Mouse (Mus musculus): ENCODE data around the gene Osbpl3.

Gene Osbpl3

DNA sequence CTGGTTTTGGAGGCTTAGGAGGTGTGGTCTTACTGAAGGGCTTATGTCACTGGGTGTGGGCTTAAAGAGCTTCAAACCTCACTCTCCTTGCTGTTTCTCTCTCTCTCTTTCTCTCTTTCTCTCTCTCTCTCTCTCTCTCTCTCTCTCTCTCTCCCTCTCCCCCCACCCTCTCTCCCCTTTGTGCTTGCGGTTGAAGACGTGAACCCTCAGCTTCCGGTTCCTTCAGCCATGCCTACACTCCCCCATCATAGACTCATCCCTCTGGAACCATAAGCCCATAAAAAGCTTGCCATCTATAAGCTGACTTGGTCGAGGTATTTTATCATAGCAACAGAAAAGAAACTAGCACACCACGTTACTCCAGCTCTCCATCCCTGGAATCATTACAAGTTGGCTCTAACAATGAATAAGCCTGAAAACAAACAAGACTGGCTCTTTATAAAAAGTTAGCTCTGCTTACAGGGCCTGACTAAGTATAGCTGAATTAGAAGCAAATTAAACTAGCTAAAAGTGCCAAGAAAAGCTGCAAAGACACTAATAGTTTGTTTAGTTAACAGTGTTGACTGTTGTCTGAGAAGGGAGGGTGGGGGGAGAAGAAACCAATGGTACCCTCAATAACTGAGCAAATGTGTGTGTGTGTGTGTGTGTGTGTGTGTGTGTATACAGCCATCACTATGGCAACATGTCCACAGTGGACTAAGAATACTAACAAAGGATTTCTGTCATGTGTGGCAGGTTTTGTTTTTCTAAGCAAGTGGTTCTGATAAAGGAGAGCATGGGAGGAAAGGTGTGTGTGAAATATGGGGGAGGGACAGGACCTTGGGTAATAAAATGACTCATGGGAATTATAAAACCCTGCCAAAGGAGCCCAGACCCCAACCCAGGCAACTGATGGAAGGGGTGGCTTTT, 83.2 kb downstream of the Osbpl3 start:
- no peak for DNase-seq (ENCODE audit: low read depth, low spot score)

DNA sequence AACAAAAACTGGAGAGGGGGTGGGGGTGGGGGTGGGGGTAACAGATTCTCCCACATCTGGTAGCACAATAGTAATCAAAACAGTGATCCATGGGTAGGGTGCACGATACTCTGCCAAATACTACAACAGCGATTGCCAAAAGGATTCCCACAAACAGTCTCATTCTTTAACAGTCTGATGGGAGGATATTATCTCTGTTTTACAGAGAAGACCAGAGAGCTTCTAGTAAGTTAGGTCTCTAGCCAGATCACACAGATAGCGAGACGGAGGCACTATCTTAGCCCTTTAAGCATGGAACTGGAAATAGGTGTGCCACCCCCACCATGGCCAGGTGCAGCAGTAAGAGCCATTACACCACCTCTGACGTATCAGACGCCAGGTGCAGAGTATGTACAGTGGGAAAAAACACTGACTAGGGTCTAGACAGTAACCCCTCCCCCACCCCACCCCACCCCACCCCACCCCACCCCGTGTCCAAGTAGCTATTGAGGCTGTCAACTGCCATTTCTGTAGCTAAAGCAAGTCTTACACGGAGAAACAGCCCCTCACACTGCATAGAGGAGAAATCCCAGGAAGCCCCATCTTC, 84.4 kb downstream of the Osbpl3 start:
- no peak for DNase-seq (ENCODE audit: low read depth, low spot score)

DNA sequence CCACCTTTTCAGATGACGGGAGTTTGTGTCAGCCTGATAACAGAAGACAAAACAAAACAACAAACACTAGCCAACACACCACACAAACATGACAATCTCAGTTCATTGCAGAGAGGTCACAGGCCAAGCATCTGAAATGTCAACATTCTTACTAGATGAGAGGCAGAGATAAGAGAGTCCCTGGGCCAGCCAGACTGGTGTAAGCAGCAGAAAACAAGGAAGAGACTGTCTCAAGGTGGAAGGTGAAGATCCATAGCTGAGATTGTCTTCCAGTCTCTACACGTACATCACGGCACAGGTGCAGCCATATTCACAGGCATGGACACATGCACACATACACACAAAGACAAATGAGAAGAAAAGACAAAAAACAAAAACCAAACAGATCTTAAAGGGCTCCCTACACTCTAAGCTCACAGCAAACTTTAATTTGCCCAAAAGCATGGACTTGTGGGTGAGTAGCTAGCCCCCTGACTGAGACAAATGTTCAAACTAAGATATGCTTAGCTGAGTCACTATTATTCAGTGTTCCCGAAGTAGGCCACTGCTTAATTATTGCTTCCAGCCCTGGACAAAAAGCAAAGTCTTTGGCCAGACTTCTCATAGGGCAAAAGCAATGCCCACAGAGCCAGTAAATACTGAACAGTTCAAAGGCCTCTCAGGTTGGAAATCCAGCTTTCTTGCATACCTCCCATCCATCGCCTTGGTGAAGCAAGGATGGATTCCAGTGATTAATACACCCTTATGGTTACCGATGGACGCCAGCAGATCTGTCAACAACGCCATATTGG, 87.3 kb downstream of the Osbpl3 start:
- DNase-seq (ENCODE audit: low read depth, low spot score) = no peak

DNA sequence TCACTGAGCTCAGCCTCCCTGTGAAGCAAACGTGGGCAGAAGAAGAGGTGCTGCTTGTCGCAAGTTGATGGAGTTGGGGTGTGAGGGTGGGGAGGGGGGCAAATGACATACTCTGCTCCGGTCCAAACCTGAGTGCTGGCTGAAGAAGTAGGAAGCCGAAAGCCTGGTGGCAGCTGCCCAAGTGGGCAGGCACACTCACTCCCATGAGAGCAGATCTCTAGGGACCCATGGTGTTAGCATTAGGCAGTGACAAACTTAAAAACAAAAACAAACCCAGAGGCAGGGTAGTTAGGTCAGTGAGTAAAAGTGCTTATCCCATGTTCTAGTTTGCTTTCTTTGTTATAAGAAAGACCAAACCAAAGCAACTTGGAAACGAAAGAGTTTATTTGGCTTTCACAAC, 88.2 kb downstream of the Osbpl3 start:
- DNase-seq (ENCODE audit: low read depth, low spot score) = no peak

DNA sequence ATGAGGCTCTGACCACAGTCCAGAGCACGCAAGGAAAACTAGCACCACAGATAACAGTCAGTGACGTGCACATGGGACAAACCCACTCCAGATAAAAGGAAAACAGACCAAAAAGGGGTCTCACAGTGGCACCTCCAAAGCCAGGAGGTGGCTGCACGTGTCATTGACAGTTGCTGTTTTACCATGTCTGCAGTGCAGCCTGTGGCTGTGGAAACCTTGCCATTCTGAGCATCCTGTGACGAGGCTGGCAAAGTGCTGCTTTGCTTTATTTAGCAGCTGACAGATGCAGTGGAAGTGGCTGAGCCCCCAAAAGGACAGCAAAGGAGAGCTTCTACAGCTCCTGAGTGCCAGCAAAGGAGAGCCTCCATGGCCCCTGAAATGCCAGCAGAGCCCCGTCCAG, 89.3 kb downstream of the Osbpl3 start:
- no peak for DNase-seq (ENCODE audit: low read depth, low spot score)

DNA sequence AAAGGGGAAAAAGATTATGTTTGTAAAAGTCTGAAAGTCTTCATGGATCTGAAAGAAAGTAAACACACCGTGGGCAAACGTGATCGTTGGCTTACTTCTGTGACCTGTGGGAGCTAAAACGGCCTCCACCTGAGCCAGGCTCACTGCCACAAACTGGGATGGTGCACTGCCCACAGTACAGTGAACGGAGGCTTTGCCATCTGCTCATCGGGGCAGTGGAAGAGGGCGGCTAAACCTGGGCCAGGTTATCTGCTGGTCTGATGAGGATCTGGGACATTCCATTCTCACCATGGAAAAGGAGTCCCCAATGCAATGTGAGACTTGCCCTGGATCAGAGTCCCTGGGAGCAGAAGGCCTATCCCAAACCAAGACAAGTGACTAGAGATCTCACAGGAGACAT, 89.7 kb downstream of the Osbpl3 start:
- no peak for DNase-seq (ENCODE audit: low read depth, low spot score)

DNA sequence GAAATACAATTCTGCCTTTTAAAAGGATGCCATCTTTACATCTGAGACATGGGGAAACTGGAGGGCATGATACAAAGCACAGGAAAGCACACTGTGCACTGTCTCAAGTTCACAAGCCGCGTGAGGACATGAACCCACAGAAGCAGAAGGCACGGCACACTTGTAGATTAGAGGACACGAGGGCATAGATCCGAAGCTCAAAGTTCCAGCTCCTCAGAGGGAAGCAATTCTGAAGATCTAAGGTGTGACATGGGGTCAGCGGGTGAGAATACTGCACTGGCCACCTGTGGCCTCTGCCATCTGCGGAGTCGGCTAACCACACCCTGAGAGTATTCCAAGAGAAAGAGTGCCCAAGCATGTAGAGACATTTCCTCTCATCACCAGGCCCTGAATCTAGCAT, 91.6 kb downstream of the Osbpl3 start:
- no peak for DNase-seq (ENCODE audit: low read depth, low spot score)

DNA sequence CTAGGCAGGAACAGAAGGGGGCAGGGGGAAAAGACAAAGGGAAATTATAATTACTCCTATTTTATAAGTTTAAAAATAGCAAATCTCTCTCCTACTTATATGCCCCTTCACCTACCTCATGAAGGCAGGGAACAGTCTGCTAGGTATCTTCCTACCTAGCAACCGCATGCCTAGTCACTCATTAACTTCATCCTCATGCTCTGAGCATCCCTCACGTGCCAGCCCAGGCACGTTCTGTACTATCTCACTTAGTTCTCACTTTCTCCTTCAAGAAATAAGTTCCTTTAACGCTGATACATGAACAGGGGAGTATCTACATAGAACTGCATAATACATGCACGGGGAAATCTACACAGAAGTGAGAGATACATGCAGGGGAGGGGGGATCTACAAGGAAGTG, 92.6 kb downstream of the Osbpl3 start:
- no peak for DNase-seq (ENCODE audit: low read depth, low spot score)

DNA sequence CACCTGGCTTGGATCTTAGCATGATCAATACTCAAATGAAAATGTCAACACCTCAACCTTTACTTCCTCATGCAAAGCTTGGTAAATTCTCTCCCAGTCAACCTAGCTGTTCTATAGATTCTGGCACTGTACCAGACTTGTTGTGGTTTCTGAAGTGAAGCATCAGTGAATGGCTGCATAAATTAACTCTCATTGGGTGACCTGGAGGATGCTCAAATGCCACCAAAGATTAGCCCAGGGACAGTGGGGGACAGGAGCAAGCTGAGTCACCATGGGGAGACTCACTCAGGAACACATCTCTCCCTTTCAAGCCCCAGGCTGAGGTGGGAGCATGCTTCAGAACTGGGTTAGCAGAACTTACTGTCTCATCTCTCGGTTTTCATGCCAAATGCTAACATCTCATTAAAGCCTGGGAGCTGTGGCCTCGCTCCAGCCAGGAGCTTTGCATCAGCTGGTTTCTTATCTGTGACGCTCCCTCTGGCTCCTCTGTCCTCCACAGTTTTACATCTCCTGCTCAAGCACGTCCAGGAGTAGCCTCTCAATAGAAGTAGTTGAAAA, 93.2 kb downstream of the Osbpl3 start:
- no peak for DNase-seq (ENCODE audit: low read depth, low spot score)

DNA sequence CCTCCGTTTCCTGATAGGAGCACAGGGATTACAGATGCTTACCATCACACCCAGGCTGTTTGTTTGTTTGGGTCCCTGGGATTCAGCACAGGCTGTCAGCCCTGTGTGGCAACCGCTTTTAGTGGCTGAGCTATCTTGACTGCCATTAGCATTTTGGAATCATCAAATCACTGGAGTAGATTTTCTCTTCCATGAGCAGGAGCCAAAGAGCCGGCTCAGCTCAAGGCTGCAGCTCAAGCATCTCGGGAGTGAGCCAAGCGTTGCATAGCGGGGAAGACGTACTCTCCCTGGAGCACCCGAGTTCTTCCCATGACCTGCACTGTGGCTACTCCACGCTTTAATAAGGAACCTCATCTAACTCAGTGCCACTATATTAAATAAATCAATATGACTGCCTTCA, 93.8 kb downstream of the Osbpl3 start:
- DNase-seq (ENCODE audit: low read depth, low spot score) = no peak

DNA sequence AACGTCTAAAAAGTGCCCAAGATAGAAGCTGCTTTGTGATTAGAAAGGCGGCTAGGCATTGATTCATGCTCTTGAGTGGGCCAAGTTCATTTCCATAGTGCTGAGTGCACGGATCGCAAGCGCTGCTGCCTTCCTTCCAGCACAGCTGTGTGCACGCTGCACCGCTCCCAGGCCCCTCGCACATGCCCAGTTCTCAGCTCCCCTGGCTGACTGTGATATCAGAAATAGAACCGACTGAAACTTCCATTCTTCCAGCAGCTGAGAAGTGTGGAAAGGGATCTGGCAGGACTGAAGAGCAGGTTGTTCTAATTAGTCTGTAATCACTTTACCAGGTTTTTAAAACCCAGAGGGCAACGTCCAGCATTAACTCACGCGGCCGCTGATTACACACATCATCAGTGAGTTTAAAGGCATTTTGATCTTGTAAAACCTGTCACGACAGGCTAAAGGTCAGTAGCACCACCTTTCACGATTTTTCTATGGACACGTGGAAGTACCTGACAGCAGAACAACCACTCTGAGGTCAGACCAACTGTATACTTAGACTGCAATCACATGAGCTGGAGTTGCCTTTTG, 97.8 kb downstream of the Osbpl3 start:
- DNase-seq (ENCODE audit: low read depth, low spot score) = peak; percentile 50

DNA sequence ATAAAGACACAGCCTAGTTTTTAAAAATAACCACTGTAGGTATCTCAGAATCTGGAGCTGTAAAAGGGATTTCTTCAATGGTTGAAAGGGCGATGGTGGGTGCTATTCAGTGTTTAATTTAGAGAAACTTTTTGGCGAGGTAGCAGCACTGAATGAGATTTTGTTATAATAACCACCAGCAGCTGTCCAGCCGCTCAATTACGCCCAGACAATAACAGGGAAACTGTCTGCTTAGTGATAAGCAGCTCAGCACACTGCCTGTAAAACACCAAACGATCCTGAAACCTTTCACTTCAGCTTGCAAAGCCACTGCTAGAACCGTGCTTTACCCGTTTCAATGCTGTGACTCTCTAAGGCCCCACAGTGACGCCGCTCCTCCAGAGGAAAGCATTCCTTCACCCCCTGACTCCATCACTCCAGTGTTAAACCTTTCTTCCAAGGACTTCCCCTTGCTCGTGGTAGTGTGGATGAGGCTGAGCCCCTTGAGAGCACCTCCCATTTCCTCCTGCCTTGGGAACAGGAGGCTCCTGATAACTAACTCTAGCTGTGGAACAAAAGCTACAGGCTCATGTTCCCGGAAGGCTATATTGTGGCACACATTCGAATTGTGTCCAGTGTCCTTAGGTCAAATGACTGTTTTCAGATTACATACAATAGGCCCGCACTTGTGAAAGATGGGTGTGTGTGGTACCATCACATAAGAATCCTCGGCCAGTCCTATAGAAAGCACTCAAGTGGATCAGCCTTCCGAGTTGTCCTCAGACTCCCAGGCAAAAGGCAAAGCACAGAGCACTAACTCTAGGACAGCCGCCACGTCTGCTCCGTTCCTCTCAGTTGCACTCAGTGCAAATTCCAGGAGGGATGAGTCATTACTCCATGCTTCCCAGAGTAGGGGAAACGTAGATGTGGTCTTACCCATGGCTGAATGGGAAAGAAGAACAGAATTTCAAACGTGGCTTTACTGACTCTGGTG, 101.0 kb downstream of the Osbpl3 start:
- DNase-seq (ENCODE audit: low read depth, low spot score) = no peak

DNA sequence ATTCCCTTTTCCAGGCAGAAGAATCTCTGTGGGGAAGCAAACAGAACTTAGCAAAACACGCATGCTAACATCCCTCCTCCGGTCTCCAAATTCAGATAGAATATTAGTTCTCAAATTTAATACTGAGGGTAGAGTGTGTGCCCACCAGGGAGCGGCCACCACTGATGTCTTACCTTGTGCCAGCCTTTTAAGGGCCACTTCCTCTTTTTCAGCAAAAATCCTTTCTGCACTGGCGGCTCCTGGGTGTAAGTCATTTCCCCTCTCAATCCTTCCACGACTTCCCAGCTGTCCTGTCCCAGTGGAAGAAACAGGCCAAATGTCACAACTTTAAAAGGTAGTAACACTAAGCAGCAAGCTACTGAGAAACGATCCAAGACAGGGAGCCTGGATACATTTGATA, 103.2 kb downstream of the Osbpl3 start:
- no peak for DNase-seq (ENCODE audit: low read depth, low spot score)

DNA sequence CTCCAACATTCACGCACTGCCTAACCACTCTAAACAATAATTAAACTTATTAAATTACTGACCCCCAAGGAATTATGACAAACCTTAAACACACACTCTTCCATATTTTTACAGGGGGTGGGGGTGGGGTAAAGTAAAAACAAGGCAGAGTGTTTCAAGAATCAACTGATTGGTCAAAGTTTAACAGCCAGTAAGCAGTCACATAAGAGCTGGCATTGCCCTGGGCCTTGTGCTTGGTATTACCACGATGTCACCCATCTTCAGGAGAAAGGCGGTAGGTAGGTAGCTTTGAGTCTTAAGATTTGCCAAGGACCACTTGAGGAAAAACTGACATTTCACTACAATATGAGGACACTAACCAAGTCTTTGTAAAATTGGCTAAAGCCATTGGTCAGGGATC, 105.1 kb downstream of the Osbpl3 start:
- DNase-seq (ENCODE audit: low read depth, low spot score) = no peak

DNA sequence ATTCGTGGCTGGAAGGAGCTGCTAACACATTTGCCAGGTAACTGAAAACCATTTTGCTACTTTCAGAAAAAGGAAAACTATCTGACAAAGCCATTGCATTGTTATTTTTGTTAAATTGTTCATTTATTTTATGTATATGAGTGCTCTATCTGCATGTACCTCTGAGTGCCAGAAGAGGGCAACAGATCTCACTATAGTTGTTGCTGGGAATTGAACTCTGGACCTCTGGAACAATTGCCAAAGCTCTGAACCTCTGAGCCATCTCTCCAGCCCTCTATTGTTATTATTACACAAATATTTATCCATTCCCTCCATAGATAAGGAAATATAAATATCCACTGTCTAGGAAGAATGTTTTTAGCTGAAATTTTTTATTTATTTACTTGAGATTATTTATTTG, 107.4 kb downstream of the Osbpl3 start:
- DNase-seq (ENCODE audit: low read depth, low spot score) = no peak

DNA sequence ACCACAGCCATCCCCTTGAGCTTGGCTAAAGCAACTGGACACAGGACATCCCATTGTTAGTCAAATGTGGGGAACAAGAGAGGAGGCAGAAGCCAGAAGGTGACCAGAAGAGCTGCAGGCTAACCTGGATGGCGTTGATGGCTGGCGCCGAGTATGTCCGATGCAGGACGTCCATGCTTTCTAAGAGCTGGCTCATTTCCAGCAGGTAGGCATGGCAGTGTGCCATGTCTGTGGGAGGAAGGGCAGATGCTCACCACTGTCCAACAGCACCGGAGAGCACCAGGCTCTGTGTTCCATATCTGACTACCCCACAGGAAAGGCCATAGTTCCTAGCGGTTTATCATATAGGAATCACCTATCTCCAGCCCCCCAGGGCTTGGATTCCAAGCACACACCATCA, 109.8 kb downstream of the Osbpl3 start:
- no peak for DNase-seq (ENCODE audit: low read depth, low spot score)

DNA sequence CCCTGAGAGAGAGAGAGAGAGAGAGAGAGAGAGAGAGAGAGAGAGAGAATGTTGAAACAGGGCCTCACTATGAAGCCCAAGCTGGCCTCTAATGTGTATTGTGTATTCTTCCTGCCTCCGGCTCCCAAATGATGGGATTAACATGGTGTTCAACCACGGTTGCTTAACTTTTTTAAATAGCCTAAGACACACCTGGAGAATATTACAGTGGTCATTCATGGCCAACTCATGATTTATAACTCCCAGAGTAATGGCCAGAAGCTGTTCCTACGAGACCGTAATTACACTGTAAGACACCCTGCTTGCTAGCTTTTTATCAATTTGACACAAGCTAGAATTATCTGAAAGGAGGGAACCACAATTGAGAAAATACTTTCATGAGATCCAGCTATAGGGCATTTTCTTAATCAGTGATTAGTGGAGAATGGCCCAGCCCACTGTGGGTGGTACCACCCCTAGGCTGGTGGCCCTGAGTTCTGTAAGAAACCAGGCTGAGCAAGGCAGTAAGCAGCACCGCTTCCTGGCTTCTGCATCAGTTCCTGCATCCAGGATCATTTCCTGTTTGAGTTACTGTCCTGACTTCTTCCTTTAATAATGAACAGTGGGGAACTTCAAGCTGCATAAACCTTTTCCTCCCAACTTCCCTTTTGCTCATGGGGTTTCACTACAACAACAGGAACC, 115.6 kb downstream of the Osbpl3 start:
- no peak for DNase-seq (ENCODE audit: low read depth, low spot score)

DNA sequence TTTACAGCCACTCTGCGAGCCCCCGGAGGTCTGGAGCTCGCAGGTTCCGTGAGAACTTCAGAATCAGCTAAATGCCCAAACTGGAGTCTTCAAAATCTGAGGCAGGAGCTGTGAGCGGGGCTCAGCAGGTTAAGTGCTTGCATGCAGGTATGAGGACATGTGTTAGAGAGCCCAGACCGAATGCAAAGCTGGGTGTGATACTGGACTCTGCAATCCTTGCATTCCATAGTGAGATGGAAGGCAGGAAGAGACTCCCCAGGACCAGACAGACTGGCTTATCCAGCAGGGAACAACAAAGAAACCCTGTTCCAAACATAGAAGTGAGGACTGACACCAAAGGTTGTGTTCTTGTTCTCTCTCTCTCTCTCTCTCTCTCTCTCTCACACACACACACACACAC, 118.6 kb downstream of the Osbpl3 start:
- no peak for DNase-seq (ENCODE audit: low read depth, low spot score)

DNA sequence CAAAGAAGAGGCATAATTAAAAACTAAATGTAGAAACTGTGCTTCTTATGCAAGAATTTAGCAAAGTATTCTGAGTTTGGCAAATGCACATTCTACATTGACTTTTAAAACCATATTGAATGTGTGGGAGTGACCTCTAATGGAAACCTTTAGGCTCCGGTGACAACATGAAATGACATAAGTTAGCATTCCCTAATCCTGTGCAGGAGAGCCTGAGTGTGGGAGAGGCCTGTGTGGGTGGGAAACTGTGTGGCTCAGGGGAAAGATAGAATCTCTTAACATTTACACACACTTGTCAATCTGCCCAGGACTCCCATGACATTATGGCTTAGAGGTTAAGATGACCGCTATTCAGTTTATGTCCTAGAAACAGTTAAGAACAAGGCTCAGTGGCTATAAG, 119.6 kb downstream of the Osbpl3 start:
- DNase-seq (ENCODE audit: low read depth, low spot score) = no peak

Measured in skeletal muscle tissue, adult 2 months (tissue).